Mouse (Mus musculus) MN1 (cell line): ENCODE measurements around the gene Ccdc88b.

Experiments
- DNase-seq: peaks from one replicate; pipeline ENCODE4 v3.0.0-alpha.2; 2016; ENCODE audit warnings: low spot score

Ccdc88b gene

GRCm38 (mm10) chr19:6857003-6857360, 1.0 kb downstream of the Ccdc88b start:
- DNase-seq, result no peak

GRCm38 (mm10) chr19:6856281-6857002, 1.6 kb downstream of the Ccdc88b start:
- DNase-seq, result peak; percentile 50

GRCm38 (mm10) chr19:6855225-6856031, 2.6 kb downstream of the Ccdc88b start:
- DNase-seq, result peak; percentile 48

GRCm38 (mm10) chr19:6854658-6855057, 3.4 kb downstream of the Ccdc88b start:
- no peak for DNase-seq

GRCm38 (mm10) chr19:6853903-6854302, 4.1 kb downstream of the Ccdc88b start:
- DNase-seq, result no peak

GRCm38 (mm10) chr19:6852393-6853305, 5.4 kb downstream of the Ccdc88b start:
- DNase-seq, result no peak

- DNase-seq, result no peak
Measured at GRCm38 (mm10) chr19:6851497-6851896, 6.5 kb downstream of the Ccdc88b start.

- no peak for DNase-seq
Measured at GRCm38 (mm10) chr19:6849506-6850068, 8.4 kb downstream of the Ccdc88b start.

- DNase-seq, result no peak
Measured at GRCm38 (mm10) chr19:6847841-6848517, 10.0 kb downstream of the Ccdc88b start.

- no peak for DNase-seq
Measured at GRCm38 (mm10) chr19:6846050-6846449, 12.0 kb downstream of the Ccdc88b start.

GRCm38 (mm10) chr19:6842353-6842752, 15.7 kb downstream of the Ccdc88b start:
- DNase-seq, result no peak

- DNase-seq, result no peak
Measured at GRCm38 (mm10) chr19:6841292-6841597, 16.8 kb downstream of the Ccdc88b start.

GRCm38 (mm10) chr19:6840475-6841291, 17.3 kb downstream of the Ccdc88b start, which contains the start of gene Rps6ka4:
TSS of gene Rps6ka4 (minus strand) at chr19:6840636.
- peak; percentile 64 for DNase-seq

- DNase-seq, result peak; percentile 26
Measured at GRCm38 (mm10) chr19:6839615-6840474, 18.2 kb downstream of the Ccdc88b start.

- DNase-seq, result no peak
Measured at GRCm38 (mm10) chr19:6832363-6832762, 25.6 kb downstream of the Ccdc88b start.

GRCm38 (mm10) chr19:6831331-6831730, 26.7 kb downstream of the Ccdc88b start:
- DNase-seq, result no peak

GRCm38 (mm10) chr19:6830556-6831316, 27.3 kb downstream of the Ccdc88b start:
- no peak for DNase-seq

GRCm38 (mm10) chr19:6829870-6830555, 28.0 kb downstream of the Ccdc88b start:
- DNase-seq, result no peak
